Mouse (Mus musculus): ENCODE results near the gene Med26.

The Med26 gene

GRCm38 (mm10) chr8:72491680-72492621 is 56.1 kb downstream of the Med26 start, which contains the start of gene Slc35e1:
Gene Slc35e1, minus strand, starts transcription at chr8:72492614.
- no peak for DNase-seq (ENCODE audit: low read depth, low spot score)

- no peak for DNase-seq (ENCODE audit: low read depth, low spot score)
Measured at GRCm38 (mm10) chr8:72491017-72491416, 57.1 kb downstream of the Med26 start.

DNA sequence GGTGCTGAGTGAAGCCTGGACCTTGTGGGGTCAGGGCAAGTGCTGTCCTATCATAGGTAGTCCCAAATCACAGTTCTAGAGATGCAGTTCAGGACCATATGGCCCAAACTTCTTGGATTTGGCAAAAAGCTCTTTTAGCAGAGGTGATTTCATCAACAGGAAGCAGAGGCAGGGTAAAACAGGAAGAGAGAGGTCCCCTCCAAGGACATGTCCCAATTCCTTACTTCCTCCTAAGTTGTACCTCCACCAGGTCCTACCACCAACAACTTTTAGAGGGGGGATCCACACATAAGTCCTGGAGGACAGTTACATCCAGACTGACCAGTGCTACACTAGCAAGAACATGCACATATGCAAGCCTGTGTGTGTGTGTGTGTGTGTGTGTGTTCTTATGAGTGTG is 61.1 kb downstream of the Med26 start:
- no peak for DNase-seq (ENCODE audit: low read depth, low spot score)

- DNase-seq (ENCODE audit: low read depth, low spot score): no peak
Measured at GRCm38 (mm10) chr8:72485456-72486199, 62.4 kb downstream of the Med26 start.

- peak; percentile 99 for DNase-seq (ENCODE audit: low read depth, low spot score)
Measured at GRCm38 (mm10) chr8:72474826-72475546, 73.1 kb downstream of the Med26 start, which contains the start of gene Cherp. Gene Cherp, minus strand, starts transcription at chr8:72475226.

DNA sequence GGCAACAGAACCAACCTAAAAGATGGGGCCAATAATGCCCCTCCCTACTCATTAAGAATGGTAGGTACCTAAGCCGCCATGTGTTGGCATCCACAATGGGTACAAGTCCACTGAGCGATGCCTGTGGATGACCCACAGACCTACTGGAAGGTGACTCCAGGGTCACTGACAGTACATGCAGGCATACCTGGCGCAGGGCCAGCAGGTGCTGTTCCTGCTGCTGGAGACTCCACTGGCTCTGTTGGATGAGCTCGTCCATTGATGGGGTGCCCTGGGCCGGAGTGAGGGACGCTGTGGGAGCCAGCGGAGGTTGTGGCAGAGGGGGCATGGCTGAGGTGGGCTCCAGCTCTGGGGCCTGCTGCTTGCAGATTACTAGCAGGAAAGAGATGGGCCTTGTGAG is 77.4 kb downstream of the Med26 start:
- no peak for DNase-seq (ENCODE audit: low read depth, low spot score)

GRCm38 (mm10) chr8:72469984-72470383 is 78.1 kb downstream of the Med26 start:
- DNase-seq (ENCODE audit: low read depth, low spot score): no peak

DNA sequence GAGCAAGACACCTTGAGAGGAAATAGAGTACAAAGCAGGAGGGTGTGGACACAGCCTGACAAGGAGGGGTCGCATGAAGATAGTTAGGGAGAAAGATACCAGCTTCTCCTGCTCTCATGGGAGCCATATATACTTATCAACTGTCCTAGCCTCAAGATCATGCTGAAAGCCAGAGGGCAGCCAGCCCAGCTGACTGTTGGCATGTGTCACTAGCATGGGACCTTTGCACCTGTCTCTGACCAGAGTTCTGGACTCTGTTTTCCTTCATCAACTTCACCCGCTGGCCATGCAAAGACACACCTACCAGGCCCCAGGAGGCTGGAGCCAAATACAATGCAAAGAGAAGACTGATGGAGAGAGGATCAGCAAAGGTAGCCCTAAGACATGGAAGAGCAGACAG is 78.8 kb downstream of the Med26 start:
- DNase-seq (ENCODE audit: low read depth, low spot score): no peak

DNA sequence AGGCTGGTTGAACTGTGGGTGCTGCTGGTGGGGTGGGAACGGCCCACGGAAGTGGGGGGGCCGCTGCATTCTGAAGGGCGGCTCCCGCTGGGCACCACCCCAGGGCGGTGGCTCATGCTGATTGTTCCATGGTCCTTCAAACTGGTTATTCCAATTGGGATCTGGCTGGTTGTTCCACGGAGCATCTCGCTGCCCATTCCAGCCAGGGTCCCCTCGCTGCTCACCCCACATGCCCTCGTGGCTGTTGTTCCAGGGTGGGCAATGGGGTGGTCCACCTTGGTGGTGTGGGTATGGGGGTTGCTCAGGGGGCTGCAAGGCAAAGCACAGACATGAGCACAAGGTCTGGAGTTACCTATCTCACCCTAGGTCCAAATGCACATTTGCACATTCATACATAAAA is 83.9 kb downstream of the Med26 start:
- DNase-seq (ENCODE audit: low read depth, low spot score): no peak

- DNase-seq (ENCODE audit: low read depth, low spot score): no peak
Measured at GRCm38 (mm10) chr8:72459881-72460533, 88.1 kb downstream of the Med26 start.

- no peak for DNase-seq (ENCODE audit: low read depth, low spot score)
Measured at GRCm38 (mm10) chr8:72458457-72458856, 89.6 kb downstream of the Med26 start.

GRCm38 (mm10) chr8:72457806-72458205 is 90.3 kb downstream of the Med26 start:
- no peak for DNase-seq (ENCODE audit: low read depth, low spot score)

DNA sequence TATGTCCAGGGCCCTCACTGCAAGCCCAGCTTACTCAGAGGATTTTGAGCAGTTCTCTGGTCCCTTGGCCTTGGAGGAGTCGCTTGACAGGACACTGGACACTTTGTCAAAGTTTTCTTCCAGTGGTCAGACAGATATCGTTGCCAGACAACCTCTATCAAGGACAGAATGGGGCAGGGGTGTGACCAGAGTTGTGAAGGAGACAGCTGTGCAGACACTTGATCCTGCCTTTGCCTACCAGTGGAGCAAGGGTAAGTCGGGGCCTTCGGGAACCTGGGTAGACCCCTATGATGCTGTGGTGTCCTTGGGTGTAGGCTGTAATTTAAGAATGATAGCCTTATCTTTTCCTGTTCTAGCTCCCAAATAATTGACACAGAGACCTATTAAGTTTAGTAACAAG is 92.8 kb downstream of the Med26 start:
- DNase-seq (ENCODE audit: low read depth, low spot score): no peak

GRCm38 (mm10) chr8:72453904-72454303 is 94.2 kb downstream of the Med26 start:
- DNase-seq (ENCODE audit: low read depth, low spot score): no peak

- DNase-seq (ENCODE audit: low read depth, low spot score): no peak
Measured at GRCm38 (mm10) chr8:72451516-72451915, 96.6 kb downstream of the Med26 start.

- DNase-seq (ENCODE audit: low read depth, low spot score): no peak
Measured at GRCm38 (mm10) chr8:72445071-72445470, 103.0 kb downstream of the Med26 start.
